Mouse (Mus musculus): ENCODE data around the gene Fam83e. TPM values are rescaled to one million over a fixed set of nuclear protein-coding genes. Genes with fewer than 3 reads are reported as not detected.

Fam83e gene
- total RNA-seq, 2 experiments from 2014 or later: 0.30 to 0.35 TPM

GRCm38 (mm10) chr7:45714630-45715089, 6.4 kb upstream of the Fam83e start:
- DNase-seq (ENCODE audit: low spot score in 2 of 2): no peak

- DNase-seq (ENCODE audit: low spot score in 2 of 2): peak; percentile 90 to 95
These were observed 5.8 kb upstream of the Fam83e start, which contains the start of gene Rpl18 for GRCm38 (mm10) chr7:45715090-45715708. Gene Rpl18, plus strand, starts transcription at chr7:45715457.

- DNase-seq (ENCODE audit: low spot score in 2 of 2): no peak
These were observed 5.1 kb upstream of the Fam83e start for GRCm38 (mm10) chr7:45715741-45716459.

DNA sequence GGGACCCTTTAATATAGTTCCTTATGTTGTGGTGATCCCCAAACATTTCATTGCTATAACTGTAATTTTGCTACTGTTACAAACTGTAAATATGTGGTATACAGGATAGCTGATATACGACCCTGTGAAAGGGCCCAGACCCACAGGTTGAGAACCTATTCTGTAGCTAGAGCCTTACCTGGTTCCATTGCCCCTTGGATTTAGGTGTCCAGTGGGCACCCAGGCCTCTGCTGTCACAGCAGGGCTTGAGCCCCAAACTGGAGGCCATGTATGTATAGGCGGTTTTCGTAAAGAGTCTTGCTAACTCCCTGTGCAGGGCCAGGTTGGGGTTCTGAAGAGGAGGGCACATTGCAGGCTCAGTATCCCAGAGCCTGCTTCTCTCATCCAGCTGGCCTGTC, 4.6 kb upstream of the Fam83e start:
- no peak for DNase-seq (ENCODE audit: low spot score in 2 of 2)

DNA sequence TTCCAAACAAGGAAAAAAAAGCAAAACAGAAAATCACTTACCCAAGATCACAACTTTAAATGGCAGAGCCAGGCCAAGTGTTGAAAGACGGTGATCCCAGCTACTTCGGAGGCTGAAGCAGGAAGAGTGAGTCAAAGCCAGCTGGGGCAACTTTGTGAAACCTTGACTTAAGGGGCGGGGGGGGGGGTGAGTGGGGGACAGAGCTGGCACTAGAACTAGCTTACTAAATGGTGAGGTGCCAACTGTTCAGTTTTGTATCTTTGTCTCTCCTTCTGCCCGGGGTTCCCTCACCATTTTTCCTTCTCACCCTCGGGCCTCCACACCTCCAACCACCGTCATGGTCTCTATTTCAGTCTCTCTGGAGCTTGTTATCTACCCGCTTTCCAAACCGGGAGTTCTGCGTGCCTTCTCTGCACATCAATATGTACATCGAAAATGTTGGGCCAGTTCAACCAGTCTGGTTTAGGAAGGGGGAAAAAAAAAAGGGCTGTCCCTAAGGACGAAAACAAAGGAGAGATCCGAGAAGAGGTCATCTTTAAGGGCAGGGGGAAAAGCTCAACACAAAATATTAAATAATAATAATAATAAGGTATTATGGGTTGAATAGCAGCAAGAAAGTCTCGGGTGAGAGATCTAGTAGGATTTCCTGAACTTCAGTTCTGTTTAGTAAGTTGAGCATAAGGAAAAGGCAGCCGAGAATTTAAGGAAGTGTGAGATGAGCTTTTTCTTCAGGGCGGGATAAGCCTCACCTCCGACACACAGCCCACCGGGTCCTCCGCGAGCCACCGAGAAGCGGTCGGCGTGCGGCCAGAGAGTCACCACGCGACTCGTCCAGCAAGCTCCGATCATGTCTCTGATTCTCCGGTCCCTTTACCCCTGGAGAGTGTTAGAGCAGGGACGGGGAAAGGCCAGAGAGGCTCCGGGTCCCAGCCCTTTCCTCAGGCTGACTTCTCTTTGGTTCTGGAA, 3.8 kb upstream of the Fam83e start:
- DNase-seq (ENCODE audit: low spot score in 2 of 2): no peak

- DNase-seq (ENCODE audit: low spot score in 2 of 2): peak; percentile 98
These were observed 3.1 kb upstream of the Fam83e start, which contains the start of gene Sphk2 for GRCm38 (mm10) chr7:45717918-45718297. Gene Sphk2, minus strand, starts transcription at chr7:45718002.

DNA sequence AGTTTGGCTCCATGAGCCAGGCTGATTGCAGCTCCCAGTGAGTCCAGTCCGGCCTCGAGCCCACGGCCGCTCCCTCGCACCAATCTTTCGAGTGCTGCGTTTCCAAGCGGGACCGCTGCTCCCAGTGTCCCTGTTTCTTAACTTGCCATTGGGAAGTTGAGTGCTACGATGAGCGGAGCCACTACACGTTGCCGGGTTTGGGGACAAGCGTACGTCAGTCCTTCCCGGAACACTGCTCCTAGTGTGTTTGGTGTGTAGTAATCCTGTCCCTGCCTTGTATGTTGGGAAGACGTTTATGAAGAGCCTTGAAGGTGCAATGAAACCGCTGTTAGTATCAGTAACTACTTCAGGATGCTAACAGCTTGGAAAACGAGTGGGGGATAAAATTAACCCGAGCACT, 2.7 kb upstream of the Fam83e start:
- no peak for DNase-seq (ENCODE audit: low spot score in 2 of 2)

DNA sequence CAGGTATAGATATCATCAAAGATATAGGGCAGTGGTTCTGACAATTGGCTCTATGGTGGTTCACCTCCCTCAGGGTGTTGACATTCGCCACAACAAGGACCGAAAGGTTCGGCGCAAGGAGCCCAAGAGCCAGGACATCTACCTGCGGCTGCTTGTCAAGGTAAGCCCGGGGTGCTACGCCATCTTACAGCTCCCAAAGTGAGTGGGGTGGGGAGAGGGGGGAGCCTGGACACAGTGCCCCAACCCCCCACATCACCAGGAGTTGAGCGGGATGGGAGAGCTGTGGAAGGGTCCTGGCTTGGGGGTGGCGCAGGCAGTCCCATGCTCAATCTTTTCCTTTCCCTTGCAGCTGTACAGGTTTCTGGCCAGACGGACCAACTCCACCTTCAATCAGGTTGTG, 1.8 kb upstream of the Fam83e start:
- DNase-seq (ENCODE audit: low spot score in 2 of 2): no peak

DNA sequence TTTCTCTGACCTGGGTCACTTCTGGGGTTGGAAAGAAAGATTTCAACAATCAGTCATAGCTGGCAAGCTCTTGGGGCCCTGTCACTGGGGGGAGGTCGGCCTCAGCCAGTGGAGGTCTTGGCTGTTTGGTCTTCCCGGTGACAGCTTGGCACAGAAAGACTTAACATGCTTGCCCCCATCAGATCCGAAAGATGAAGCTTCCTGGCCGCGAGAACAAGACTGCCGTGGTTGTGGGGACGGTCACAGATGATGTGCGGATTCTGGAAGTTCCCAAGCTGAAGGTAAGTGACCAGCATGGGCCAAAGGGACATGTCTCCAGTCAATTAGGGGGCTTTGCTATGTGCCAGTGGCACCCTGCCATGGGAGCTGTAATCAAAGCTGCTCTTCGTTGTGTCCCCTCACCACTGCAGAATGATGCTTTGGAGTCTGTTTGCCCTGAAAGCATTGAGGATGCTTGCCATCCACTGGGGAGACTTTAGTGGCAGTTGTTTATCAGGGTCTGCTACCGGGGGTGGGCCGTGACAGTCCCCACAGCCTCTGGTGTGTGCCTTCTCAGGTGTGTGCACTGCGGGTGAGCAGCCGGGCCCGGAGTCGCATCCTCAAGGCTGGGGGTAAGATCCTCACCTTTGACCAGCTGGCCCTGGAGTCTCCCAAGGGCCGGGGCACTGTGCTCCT, 1.1 kb upstream of the Fam83e start:
- DNase-seq (ENCODE audit: low spot score in 2 of 2): peak in 1 of 2 experiments; percentile 16

- no peak for DNase-seq (ENCODE audit: low spot score in 2 of 2)
These were observed 191 bp downstream of the Fam83e start for GRCm38 (mm10) chr7:45721234-45721571.

DNA sequence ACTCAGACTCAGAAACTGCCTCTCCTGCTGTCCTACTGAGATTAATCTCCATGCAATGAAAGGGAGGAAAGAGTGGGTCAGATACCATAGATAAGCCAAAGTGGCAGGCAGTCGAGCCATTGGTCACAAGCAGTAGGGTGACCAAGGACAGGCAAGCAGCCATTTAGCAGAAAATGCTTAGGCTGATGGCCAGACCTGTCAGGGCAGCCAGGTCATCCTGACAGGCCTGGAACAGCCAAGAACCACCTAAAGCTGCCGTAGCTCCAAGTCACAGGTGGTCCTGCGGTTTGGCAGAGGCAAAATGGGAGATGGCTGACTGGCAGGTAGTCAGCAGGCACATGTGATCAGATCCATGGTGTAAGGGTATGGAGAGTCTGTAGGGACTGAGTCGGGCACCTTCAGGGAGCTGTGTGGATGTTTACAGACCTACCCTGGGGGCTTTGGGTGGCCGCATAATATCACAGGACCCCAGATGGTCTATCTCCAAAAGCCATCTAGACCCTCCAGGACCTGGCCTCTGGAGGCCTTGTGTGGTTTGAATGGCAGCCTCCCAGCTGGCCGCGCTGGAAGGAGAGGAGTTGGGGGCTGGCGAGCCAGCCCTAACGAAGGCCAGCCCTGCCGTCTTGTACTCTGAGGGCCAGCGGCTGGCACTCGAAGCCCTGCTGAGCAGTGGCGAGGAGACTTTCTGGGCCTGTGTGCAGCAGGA, 783 bp downstream of the Fam83e start:
- no peak for DNase-seq (ENCODE audit: low spot score in 2 of 2)

GRCm38 (mm10) chr7:45722348-45722713, 1.3 kb downstream of the Fam83e start:
- no peak for DNase-seq (ENCODE audit: low spot score in 2 of 2)

DNA sequence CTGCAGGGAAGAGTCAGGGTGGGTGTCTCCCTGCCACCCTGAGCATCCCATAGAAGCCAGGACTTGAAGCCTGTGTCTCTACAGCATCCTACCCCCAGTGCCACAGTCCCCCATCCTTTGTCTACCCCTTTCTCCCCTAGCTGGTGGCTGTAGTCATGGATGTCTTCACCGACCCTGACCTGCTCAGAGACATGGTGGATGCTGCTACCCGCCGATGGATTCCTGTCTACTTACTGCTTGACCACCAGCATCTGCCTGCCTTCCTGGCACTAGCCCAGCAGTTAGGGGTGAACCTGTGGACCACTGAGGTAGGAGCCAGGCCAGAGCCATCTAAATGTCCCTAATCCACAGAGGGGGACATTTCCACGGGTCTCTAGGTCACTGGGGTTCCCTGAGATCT, 2.3 kb downstream of the Fam83e start:
- DNase-seq (ENCODE audit: low spot score in 2 of 2): no peak

GRCm38 (mm10) chr7:45723781-45724180, 2.8 kb downstream of the Fam83e start:
- no peak for DNase-seq (ENCODE audit: low spot score in 2 of 2)

- no peak for DNase-seq (ENCODE audit: low spot score in 2 of 2)
These were observed 4.1 kb downstream of the Fam83e start for GRCm38 (mm10) chr7:45725151-45725550.

GRCm38 (mm10) chr7:45725713-45726112, 4.7 kb downstream of the Fam83e start, which contains the start of gene Spaca4:
Gene Spaca4, minus strand, starts transcription at chr7:45725813.
- DNase-seq (ENCODE audit: low spot score in 2 of 2): no peak

DNA sequence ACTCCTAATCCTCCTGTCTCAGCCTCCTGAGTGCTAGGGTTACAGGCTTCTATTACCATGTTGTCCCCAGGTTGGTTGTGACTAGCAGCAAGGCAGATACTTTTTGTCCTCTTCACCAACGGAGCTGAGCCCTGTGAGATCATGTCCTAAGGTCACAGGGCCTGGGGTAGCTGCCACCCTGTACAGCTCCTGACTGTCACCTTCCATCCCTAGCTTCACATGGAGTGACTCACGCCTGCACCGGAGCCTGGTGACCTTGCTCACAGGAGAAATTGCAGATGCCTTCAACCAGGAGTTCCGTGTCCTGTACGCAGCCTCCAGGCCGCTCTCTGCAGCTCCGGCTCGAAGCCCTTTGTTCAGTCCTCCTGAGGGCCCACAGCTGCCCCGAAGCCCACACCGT, 5.4 kb downstream of the Fam83e start:
- no peak for DNase-seq (ENCODE audit: low spot score in 2 of 2)

GRCm38 (mm10) chr7:45727625-45728024, 6.6 kb downstream of the Fam83e start:
- no peak for DNase-seq (ENCODE audit: low spot score in 2 of 2)

- DNase-seq (ENCODE audit: low spot score in 2 of 2): no peak
These were observed 9.9 kb downstream of the Fam83e start for GRCm38 (mm10) chr7:45730727-45731431.

GRCm38 (mm10) chr7:45733477-45733876, 12.5 kb downstream of the Fam83e start:
- no peak for DNase-seq (ENCODE audit: low spot score in 2 of 2)
